Mouse (Mus musculus) ovary, adult 18-20 months (tissue): Measurements from ENCODE around the gene Ifnk.
A peak's percentile ranks its signal among the peaks of the same experiment; 100 is the strongest.

Experiments used
- DNase-seq: peaks from one replicate; pipeline ENCODE4 v3.0.0; 2022; ENCODE audit warnings: low spot score, mixed read lengths

Ifnk gene

DNA sequence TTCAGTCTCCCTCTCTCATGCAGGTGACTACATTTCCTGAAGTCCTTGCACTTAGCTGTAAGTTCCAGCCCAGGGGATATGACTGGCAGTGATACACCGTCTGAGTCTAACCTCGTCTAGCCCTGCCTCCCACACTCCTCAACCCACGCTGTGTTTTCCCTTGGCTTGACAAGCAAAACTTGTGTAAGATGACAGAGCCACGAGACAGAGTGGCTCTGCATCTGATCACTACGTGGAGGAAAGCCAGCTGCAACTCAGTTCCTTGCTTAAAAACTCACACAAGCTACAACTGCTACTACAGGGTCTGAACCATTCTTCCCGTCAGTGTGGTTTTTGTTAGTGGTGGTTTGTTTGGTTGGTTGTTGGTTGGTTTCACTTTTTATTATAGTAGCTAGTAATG, 11.5 kb upstream of the Ifnk start:
- DNase-seq: no peak

DNA sequence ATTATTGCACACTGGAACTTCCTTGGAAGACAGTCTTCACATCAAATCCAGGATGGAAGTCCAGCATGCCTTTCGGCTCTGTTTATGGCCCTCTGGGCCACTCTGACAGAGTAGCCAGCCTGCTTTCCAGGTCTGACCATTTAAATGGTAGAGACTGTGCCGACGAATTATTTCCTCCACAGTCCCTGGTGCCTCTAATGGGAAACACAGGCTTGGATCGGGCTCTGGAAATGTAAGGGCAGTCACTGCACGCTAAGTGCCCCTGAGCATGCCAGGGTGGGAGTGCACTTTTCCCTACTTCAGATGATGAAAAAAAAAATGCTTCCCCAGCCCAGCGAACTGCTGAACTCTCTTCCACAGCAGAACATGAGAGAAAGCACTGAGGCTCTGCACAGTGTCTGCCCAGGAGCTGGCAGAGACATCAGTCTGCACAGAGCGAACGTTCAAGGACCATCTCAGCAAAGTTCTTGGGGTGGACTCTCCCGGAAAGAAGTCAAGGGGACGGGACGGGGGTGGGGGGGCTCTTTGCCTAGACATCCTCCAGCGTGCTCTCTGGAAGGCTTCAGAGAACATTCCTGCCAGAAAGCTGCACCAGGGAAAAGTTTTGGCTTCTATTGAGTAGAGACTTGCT, 8.3 kb upstream of the Ifnk start:
- no peak for DNase-seq

DNA sequence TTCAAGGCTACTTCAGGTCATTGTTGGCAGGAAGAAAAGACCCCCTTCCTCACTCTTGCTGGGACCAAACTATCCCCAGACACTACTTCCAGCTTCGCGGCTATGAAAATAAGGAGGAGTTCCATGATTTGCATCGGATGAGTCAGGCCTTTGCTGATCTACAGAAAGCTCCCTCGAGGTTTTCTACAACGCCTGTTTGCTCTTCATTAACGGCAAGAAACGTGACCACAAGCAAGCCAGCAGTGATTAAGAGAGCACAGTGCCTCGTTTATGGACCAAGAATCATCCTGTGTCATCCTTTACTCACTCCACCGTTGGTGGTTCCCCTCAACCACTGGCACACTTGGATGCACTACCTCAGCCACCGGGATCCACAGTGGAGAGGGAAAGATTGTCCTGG, 6.1 kb upstream of the Ifnk start:
- no peak for DNase-seq

DNA sequence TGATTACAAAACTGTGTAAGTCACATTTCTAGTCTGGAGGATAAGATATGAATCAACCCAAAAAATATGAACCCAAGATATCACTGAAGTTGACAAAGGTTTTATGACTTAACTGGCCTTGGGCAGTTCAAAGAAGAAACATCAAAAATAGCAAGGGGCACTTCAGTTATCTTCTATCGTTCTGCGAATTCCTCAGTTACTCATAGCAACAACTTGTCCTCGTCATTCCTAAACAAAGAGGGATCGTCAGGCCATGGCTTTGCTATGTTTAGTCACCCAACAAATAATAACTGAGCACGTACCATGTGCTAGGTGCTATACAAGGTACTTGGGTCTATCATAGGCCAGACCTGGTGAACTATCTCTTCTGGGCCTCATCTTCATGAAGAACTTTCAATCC, 5.3 kb upstream of the Ifnk start:
- DNase-seq: no peak

DNA sequence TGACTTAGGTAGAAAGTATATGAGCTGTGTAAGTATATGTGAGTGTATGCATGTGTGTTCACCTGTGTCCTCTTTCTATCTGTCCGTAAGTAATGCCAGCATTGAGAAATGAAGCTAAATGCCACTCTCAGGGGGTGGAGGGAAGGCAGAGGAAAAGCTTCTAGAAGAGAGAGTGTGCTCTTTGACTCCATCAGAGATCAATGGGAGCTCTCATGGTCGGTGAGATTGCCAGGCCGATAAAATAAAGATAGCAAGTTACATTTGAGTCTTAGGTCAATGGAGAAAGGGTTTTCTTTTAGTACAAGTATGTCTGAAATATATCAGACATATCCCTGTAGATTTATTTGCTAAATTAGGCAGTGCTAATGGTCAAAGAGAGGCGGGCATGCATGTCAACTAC, 3.5 kb upstream of the Ifnk start:
- no peak for DNase-seq

DNA sequence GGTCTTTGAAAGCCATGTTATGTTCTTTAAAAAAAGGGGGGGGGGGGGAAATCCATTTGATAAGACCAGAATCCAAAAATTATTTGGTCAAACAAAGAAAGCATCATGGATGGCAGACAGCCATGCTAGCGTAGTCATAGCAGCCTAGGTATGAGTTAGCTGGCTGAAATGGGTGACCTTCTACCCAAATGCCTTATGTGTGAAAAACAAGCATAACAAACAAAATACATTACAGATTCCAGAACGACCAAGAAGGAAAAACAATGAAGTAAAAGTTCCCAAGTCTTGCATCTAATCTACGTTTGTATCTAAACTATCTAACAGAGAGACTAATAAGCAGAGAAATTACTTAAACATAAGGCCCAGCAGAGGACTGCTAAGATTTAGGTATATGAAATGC, 1.1 kb upstream of the Ifnk start:
- DNase-seq: no peak

DNA sequence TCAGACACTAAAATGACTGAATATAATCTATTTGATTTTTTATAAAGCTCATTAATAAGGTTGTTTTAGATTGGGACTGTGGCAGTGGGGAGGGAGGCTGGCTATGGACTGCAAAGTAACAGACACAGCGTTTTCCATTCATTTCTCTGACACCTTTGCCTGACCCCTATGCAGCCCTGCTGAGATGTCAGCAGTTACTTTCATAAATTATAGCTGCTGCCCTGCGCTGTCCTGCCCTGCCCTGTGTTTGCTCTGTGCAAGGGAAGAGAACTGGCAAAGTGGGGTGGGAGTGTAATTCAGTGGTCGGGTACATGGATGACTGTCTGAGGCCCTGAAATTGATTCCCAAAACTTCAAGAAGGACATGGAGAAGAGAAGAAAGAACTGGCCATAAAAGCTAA, 2.2 kb downstream of the Ifnk start:
- DNase-seq: no peak

DNA sequence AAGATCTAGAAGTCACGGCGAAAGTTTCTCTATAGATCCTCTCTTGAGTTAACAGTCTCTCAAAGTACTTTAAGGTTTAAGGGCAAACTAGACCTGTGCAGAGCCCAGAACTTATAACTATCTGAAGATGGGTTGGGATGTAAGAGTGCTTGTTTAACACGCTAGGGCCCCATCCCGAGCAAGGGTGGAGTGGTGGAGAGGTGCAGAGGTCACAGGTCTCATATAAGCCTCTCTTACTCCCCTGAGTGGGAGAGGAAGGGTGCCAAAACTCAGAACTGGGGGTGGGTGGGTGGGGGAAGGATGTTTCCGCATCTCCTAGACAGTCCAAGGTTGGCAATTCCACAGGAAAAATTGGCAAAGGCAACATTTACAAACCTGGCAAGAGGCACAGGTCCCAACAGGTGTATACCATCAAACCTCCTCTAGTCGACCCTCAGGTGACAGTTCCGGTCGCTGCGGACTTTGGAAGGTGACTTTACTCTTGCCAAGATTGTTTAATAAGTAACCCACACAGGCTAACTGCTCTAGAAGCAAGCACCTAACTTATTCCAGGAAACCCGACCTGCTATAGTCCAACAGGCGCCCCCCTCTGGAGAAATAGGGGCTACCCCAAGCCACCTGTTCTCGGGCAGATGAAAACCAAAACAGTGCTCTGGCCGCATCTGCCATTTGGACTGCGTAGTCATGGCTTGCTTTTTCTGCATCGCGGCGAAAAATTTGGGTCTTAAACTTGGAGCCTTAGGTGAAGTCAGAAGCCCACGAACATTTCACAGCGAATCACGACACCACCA, 3.5 kb downstream of the Ifnk start:
- DNase-seq: no peak

DNA sequence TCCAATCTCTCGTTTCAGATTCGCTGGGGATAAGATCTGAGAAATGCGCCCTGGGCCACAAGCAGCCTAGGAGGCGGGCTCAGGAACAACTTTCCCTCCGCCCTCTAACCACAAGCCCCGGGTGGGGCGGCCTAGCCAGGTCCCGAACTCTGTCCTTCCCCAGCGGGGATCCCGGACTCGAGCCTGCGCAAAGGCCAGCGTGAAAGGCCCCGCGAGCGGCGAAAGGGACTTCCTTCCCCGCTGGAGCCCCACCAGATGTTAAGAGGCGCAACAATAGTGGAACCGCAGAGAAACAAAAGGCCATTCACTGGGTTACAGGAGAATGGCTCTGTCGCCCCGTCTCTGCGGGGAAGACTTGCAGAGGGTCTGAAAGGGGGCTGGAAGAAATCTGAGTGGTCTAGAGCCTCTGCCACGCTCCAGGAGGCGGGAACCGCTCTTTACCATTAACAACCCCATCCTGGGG, 4.3 kb downstream of the Ifnk start:
- DNase-seq: peak; percentile 59

DNA sequence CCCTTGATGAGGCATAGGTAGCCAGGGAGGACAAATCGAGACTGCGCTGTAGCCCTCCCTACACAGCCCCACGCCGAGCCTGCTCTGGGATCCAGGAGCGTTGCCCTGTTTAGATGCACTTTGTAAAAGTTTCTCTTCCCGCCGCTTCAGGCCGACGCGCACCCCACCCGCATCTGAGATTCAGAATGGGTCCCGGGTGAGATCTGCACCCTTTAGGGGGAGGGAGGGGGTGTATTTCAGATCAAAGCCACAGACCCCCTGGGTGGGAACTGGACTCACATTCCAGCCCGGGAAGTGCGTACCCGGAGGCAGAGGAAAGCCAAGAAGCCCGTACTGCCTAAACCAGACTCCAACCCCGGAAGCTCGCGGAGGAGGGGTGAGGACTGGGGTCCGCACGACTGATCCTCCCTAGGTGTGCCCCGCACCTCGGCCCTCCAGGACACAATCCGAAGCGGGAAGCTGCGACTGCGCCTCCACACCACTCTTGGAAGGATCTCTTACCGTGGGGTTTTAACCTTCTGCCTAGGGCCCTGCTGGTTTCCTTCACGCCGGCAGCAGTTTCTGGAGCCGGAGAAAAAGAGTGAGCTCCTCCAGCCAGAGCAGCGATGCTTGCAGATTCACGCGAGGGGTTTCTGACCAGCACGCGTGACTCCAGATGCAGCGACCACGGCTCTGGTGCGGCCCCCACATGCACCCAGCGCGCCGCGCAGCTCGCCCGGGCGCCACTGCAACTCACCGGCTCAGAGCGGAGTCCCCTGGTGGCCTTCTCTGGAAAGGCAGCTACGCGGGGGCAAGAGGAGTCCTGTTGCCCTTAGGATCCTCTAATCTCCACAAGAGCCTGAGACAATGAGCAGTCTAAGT, 5.1 kb downstream of the Ifnk start, which contains the start of gene Mob3b:
Gene Mob3b, minus strand, starts transcription at position 734 of the 861 bp plus-strand sequence.
- DNase-seq: peak; percentile 76

DNA sequence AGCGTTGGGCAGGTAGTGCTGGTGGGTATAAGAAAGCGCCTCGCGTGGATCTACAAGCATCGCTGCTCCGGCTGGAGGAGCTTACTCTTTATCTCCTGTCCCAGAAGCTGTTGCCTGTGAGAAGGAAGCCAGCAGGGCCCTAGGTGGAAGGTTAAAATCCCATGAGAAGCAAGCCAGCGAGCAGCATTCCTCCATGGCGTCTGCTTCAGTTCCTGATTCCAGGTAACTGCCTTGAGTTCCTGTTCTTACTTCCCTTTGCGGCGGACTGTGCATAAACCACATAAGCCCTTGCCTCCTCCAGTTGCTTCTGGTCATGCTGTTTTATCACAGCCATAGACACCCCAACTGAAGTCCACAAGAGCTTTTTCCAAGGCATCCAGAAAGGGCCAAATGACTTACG, 6.0 kb downstream of the Ifnk start:
- DNase-seq: no peak

DNA sequence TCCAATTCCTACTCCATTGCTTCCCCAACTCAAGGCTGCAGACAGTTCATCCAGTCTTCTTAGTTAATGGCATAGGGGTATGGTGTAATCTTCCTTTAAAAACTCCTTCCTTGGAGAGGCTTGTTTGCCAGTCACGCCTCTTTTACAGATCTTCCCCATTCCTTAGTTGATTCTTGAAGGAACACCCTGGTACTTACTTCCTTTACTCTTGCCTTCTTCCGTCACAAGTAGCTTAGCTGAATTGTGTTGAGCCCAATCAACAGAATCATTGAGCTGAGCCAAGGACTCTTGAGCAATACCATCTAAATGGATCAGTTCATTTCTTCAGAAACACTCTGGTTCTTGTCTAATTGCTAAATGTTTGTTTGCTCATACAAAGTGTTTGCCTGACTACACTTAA, 13.4 kb downstream of the Ifnk start:
- no peak for DNase-seq

DNA sequence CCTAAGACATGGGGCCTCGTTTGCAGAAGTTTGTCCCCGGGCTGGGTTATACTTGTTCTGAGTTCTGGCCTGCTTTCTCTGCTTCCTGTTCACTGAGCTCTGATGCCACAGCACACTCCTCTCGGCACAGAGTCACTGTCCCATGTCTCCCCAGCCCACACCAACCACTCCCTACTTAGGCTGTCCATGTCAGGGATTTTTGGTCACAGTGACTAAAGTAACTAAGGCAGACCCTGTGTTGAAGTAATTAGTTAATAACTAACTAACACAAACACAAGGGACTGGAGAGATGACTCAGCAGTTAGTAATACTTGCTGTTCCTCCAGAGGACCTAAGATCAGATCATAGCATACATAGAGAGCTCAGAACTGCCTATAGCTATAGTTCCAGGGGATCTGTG, 14.1 kb downstream of the Ifnk start:
- no peak for DNase-seq

DNA sequence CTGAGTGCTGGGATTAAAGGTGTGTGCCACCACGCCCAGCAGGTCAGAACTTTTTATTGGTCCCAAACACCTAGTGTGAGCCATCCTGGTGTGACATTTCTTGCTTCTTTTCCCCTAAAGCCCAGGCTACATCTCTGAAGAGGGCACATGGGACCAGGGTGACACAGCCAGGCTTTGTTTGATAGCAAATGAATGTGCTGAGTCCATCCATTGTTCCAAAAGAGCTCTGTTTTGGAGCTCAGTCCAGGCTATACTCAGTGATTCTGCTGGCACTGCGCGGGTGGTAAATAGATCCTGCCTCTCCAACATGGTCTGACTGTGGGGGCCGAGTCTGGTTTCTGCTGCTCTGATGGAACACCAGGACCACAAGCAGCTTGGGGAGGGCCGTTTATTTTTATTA, 16.0 kb downstream of the Ifnk start:
- DNase-seq: no peak

DNA sequence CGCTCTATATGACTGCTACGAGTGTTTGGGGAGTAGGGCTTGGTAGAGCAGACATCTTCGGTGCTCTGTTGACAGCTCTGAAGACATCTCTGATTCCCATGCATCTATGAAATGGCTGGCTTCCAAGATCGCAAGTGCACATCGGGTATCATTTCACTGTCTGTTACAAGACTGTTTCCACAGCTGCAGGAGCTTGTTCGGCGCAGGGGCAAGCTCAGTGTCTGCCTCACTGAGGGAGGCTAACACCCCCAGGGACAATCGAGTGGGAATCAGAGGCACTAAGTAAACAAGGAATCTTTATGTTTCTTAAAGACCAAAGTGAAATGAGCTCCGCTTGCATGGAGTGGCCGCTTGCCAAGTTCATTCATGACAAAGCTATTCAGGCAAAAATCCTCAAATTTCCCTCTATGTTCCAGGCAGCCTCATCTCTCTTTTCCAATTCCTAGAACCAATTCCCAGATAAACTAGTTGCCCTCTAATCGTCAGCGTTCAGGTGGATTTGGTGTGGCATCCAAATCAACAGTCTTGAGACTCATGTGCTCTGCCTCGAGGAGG, 17.8 kb downstream of the Ifnk start:
- DNase-seq: no peak

DNA sequence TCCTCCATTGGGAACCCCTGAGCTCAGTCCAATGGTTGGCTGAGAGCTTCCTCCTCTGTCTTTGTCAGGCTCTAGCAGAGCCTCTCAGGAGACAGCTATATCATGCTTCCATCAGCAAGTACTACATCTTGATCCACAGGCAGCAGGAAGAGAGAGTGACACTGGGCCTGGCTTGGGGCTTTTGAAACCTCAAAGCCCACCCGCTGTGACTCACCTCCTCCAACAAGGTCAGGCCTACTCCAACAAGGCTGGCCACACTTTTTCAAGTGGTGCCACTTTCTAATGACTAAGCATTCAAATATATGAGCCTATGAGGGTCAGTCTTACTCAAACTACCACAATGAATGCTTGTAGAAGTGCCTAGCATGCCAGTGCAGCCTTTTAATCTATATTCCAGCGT, 20.6 kb downstream of the Ifnk start:
- DNase-seq: no peak

DNA sequence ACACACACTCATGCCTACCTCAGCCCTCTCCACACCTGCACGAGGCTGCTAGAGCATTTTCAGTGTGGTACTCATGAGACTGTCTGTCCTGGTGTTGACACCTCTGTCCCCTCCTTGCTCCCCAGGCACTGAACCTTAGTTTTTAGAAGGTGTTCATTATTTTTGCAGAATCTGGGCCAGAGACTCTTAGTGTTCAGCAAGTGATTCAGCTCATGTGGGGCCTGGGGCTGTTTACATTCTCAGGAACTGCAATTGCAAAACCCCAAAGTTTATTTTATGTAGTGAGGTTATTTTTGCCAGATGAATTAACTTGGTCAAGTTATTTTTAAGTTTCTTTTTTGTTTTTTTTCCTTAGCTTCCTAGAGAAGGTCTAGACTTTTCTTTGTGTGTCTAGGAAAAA, 21.7 kb downstream of the Ifnk start:
- no peak for DNase-seq

DNA sequence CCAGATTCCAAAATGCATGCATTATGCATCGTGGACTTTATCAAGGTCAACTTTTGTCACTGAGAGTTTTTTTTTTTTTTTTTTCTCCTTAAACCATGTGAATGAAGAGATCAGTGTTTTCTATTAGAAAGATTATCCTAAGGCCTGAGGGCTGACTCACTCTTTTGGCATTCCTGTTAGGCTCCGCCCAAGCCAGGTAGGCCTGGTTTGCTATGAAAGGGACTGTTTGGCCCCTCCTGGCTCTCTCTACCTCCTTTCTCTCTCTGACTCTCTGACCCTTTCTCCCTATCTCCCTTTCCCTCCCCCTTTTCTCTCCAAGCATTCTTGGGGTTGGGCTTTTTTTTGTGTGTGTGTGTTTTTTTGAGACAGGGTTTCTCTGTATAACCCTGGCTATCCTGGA, 23.7 kb downstream of the Ifnk start:
- DNase-seq: no peak

DNA sequence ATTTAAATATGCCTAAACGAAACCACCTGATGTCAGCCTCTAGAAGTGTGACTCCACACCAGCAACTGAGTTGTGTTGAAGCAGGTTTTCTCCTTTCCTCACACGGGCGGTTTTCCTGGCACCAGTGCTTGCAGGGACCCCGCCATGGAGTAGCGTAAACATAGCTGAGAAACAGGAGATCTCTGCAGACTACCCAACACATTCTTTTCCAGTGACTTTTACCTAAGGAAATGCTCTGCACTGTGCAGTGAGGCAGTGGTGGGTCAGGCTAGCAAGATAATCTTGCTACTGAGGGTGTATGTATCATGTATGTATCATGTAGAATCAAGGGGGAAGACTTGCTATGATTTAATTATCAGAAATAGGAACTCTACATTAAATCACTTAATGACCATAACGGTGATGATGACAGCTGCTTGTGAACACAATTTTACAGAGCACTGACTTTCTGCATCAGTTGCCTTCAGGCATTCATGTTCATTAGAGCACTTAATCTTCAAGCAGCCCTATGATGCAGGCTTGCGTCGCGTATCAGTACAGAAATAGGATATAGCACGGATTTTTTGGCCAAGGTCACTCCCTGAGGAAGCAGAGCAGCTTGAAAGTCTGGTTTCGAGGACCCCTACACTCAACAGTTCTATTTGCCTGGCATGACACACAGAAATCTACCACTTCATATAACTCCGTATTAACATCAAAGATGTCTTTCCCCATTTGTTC, 26.2 kb downstream of the Ifnk start:
- no peak for DNase-seq

DNA sequence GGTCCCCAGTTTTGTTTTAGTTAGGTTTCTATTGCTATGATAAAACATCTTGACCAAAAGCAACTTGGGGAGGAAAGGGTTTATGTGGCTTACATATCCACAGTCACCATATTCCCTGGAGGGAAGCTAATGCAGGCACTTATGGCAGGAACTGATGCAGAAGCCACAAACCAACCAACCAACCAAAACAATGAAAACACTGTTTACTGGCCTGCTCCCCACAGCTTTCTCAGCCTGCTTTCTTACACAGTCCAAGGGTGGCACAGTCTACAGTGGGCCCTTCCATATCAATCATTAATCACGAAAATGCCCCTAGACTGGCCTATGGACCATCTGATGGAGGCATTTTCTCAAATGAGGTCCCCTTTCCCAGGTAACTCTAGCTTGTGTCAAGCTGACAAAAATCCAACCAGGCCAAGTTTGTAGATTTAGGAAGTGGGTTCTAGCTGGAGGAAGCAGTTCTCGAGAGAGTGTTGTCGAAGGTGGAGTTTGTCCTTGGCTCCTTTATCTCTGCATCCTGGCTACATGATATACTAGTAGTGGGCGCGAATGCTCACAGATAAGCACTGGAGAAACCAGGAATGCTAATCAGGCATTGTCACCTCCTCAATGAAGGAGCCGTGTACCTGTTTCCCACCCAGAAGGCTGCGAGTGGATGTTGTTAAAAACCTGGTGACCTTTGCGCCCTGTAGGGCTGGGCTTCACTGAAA, 35.9 kb downstream of the Ifnk start:
- DNase-seq: no peak

DNA sequence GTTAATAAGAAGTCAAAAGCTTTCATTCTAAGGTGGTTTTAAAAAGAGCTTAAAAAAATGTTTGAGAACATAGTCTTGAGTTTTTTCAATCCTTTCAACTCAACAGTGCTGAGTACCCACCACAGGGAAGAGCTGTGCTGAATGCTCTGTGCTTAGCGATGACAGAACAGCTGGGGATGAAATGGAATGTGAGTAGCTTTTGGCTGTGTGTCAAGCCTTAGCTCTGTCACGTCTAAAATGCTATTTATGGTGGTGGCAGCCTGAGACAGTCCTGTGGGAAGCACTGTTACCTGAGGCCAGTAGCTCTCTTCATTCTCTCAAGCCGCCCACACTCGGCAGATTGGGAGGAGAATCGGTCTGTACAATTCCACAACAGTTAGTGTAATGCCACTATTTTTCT, 37.9 kb downstream of the Ifnk start:
- no peak for DNase-seq
